Mouse (Mus musculus) thymus, adult 2 months (tissue): Measurements from ENCODE around the gene Colec11.

Experiments
- CTCF ChIP-seq: fragments of 200-500 bp; IDR thresholded peaks from 2 replicates; pipeline ENCODE4 v1.5.1; 2012; ENCODE audit warnings: mild to moderate bottlenecking, control low read depth, low read length, moderate library complexity, borderline replicate concordance; ENCODE audit not compliant: control insufficient read depth, poor library complexity, insufficient read depth; ENCODE audit errors: extremely low read depth
- POLR2A ChIP-seq: fragments of 200-500 bp; IDR thresholded peaks from 2 replicates; pipeline ENCODE4 v1.6.1; 2012; ENCODE audit warnings: mild to moderate bottlenecking, low read length, control low read depth, moderate library complexity; ENCODE audit not compliant: control insufficient read depth, poor library complexity, insufficient read depth; ENCODE audit errors: extremely low read depth

GRCm38 (mm10) chr12:28662628-28663027, 39.5 kb upstream of the Colec11 start:
- TF ChIP-seq CTCF (no peak), POLR2A (no peak)
